Mouse (Mus musculus): ENCODE measurements around the gene Anks6. TPM values are rescaled to one million over a fixed set of nuclear protein-coding genes. Genes with fewer than 3 reads are reported as not detected.

Gene Anks6
- total and polyA plus RNA-seq, 2 experiments = 0.40 to 0.46 TPM

DNA sequence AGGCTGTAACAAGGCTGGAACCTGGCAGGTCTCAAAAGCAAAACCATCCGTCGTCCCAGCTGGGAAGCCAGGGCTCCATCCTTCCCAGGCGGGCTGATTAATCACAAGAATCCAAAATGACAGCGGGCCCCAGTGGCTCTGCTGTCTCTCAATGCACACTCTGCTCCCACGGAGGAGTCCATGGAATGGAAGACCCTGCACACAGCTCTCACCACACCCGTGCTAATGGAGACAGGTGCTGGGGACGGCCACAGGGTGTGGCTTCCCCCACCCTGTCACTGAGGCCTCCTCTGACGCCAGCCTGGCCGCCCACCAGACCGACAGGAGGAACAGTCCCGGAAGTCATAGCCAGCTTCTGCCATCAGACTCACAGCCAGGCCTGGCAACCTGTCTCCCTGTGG is 80.6 kb downstream of the Anks6 start:
- no peaks in the 10 kb centered on the region for H3K27me3 ChIP-seq (ENCODE audit: control insufficient read depth, insufficient read depth, low read length)
- H3K36me3 ChIP-seq (ENCODE audit: control insufficient read depth, insufficient read depth, low read length) = no peaks in the 10 kb centered on the region
- H3K79me2 ChIP-seq (ENCODE audit: control insufficient read depth, insufficient read depth, low read length) = peaks cover 18% of the 10 kb centered on the region
- 85% methylated on average over 11 of the region's 11 CpGs for WGBS
- no peak overlapping the region for H3K4me3 ChIP-seq (ENCODE audit: insufficient read depth, low read depth, low read length)
- H3K27ac ChIP-seq (replicated peaks; ENCODE audit: insufficient read depth, low read depth, low read length) = no peak overlapping the region
- no peak overlapping the region for H3K9ac ChIP-seq (ENCODE audit: low read depth, low read length)
- no peak for DNase-seq (ENCODE audit: extremely low read depth, low read depth, low spot score)
- H3K4me1 ChIP-seq (ENCODE audit: control insufficient read depth, insufficient read depth, low read length) = no peaks in the 10 kb centered on the region
- TF ChIP-seq POLR2A (IDR thresholded peaks at IDR 0.05; ENCODE audit: extremely low read depth, insufficient read depth, low read length) (no peak), CTCF (IDR thresholded peaks at IDR 0.05; ENCODE audit: low read depth, low read length) (no peak)

GRCm38 (mm10) chr4:46973322-46973721 is 83.9 kb downstream of the Anks6 start:
- WGBS = 81% methylated on average over 10 of the region's 10 CpGs

GRCm38 (mm10) chr4:46967981-46968380 is 89.2 kb downstream of the Anks6 start:
- H3K27ac ChIP-seq (replicated peaks; ENCODE audit: insufficient read depth, low read depth, low read length) = no peak overlapping the region
- TF ChIP-seq POLR2A (IDR thresholded peaks at IDR 0.05; ENCODE audit: extremely low read depth, insufficient read depth, low read length) = no peak
- no peak for TF ChIP-seq CTCF (IDR thresholded peaks at IDR 0.05; ENCODE audit: low read depth, low read length)
- H3K36me3 ChIP-seq (ENCODE audit: control insufficient read depth, insufficient read depth, low read length) = no peaks in the 10 kb centered on the region
- WGBS = 92% methylated on average over 10 of the region's 10 CpGs
- no peak overlapping the region for H3K9ac ChIP-seq (ENCODE audit: low read depth, low read length)
- no peaks in the 10 kb centered on the region for H3K27me3 ChIP-seq (ENCODE audit: control insufficient read depth, insufficient read depth, low read length)
- H3K4me1 ChIP-seq (ENCODE audit: control insufficient read depth, insufficient read depth, low read length) = no peaks in the 10 kb centered on the region
- peaks cover 7% of the 10 kb centered on the region; the same call in 1 of the 2 replicates for H3K79me2 ChIP-seq (ENCODE audit: control insufficient read depth, insufficient read depth, low read length)
- DNase-seq (ENCODE audit: extremely low read depth, low read depth, low spot score) = no peak
- no peak overlapping the region for H3K4me3 ChIP-seq (ENCODE audit: insufficient read depth, low read depth, low read length)

More at GRCm38 (mm10) chr4:46973322-46973721, 83.9 kb downstream of the Anks6 start:
- Histone ChIP-seq H3K4me1 (ENCODE audit: control insufficient read depth, insufficient read depth, low read length) (no peaks in the 10 kb centered on the region), H3K79me2 (ENCODE audit: control insufficient read depth, insufficient read depth, low read length) (peaks cover 15% of the 10 kb centered on the region), H3K9ac (ENCODE audit: low read depth, low read length) (no peak overlapping the region), H3K4me3 (ENCODE audit: insufficient read depth, low read depth, low read length) (no peak overlapping the region), H3K27ac (replicated peaks; ENCODE audit: insufficient read depth, low read depth, low read length) (no peak overlapping the region), H3K27me3 (ENCODE audit: control insufficient read depth, insufficient read depth, low read length) (no peaks in the 10 kb centered on the region), H3K36me3 (ENCODE audit: control insufficient read depth, insufficient read depth, low read length) (no peaks in the 10 kb centered on the region)
- no peak for TF ChIP-seq CTCF (IDR thresholded peaks at IDR 0.05; ENCODE audit: low read depth, low read length)
- no peak for TF ChIP-seq POLR2A (IDR thresholded peaks at IDR 0.05; ENCODE audit: extremely low read depth, insufficient read depth, low read length)
- no peak for DNase-seq (ENCODE audit: extremely low read depth, low read depth, low spot score)

GRCm38 (mm10) chr4:46966551-46966950 is 90.7 kb downstream of the Anks6 start:
- H3K27me3 ChIP-seq (ENCODE audit: control insufficient read depth, insufficient read depth, low read length) = no peaks in the 10 kb centered on the region
- no peak overlapping the region for H3K4me3 ChIP-seq (ENCODE audit: insufficient read depth, low read depth, low read length)
- TF ChIP-seq CTCF (IDR thresholded peaks at IDR 0.05; ENCODE audit: low read depth, low read length) (no peak), POLR2A (IDR thresholded peaks at IDR 0.05; ENCODE audit: extremely low read depth, insufficient read depth, low read length) (no peak)
- H3K79me2 ChIP-seq (ENCODE audit: control insufficient read depth, insufficient read depth, low read length) = peaks cover 5% of the 10 kb centered on the region; the same call in 1 of the 2 replicates
- no peak for DNase-seq (ENCODE audit: extremely low read depth, low read depth, low spot score)
- H3K36me3 ChIP-seq (ENCODE audit: control insufficient read depth, insufficient read depth, low read length) = no peaks in the 10 kb centered on the region
- H3K27ac ChIP-seq (replicated peaks; ENCODE audit: insufficient read depth, low read depth, low read length) = no peak overlapping the region
- no peaks in the 10 kb centered on the region for H3K4me1 ChIP-seq (ENCODE audit: control insufficient read depth, insufficient read depth, low read length)
- H3K9ac ChIP-seq (ENCODE audit: low read depth, low read length) = no peak overlapping the region

Other genes with a start within 250 kb of the Anks6 start
- gene Gabbr2, start 65.6 kb downstream of the Anks6 start, total RNA-seq (2014; rRNA removed) = 7.7 and 14.2 TPM in 2 replicates
- gene Gabbr2, start 65.6 kb downstream of the Anks6 start, polyA plus RNA-seq (2012; rRNA removed) = 10.9 and 15.0 TPM in 2 replicates
- gene Galnt12, start 34.5 kb upstream of the Anks6 start, total RNA-seq (2014; rRNA removed) = 0.18 and 0.20 TPM in 2 replicates
- gene Galnt12, start 34.5 kb upstream of the Anks6 start, polyA plus RNA-seq (2012; rRNA removed) = 0.21 and 0.22 TPM in 2 replicates
- gene Col15a1, start 150.7 kb upstream of the Anks6 start, total RNA-seq (2014; rRNA removed) = 1.7 and 4.9 TPM in 2 replicates
- 4.9 and 7.7 TPM in 2 replicates for gene Col15a1, start 150.7 kb upstream of the Anks6 start, polyA plus RNA-seq (2012; rRNA removed)